Mouse (Mus musculus) heart, adult 18-20 months (tissue): ENCODE results near the gene Dtx3. TPM values are rescaled to one million over a fixed set of nuclear protein-coding genes. Genes with fewer than 3 reads are reported as not detected.
"Not testable (repeated sequence)": the region's sequence is repeated elsewhere in the genome, so short reads cannot be mapped to it uniquely, and the experiment has no call there.

Experiments used
- DNase-seq, 2 experiments: peaks; one replicate each; pipeline ENCODE4 v3.0.0; 2021 to 2022; ENCODE audit warnings: mixed read lengths in 1 of 2
- total RNA-seq, 2 experiments: library from RNA; stranded (reverse); gene quantifications; 2 replicates each; pipeline ENCODE4 v1.2.3; 2021

Dtx3 gene
- total RNA-seq, 2 experiments from 2014 or later = 18.1 to 21.2 TPM

- no peak for DNase-seq
Observed at GRCm38 (mm10) chr10:127204589-127204988, 9.1 kb upstream of the Dtx3 start.

DNA sequence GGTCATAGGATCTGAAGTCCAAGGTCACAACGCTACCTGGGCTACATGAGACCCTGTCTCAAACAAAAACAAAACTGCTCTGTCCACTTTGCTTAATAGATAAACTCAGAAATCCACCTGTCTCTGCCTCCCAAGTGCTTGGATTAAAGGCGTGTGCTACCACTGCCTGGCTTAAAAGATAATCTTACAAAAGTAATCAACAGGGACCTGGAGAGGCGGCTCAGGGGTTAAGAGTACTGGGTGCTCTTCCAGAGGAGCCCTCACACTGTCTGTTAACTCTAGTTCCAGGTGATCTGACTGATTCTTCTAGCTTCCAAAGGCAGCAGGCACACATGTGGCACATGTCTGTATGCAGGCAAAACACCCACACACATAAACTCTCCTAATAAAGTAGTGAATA is 7.6 kb upstream of the Dtx3 start:
- DNase-seq = no peak

- DNase-seq = no peak
Observed at GRCm38 (mm10) chr10:127200279-127200678, 4.8 kb upstream of the Dtx3 start.

GRCm38 (mm10) chr10:127199474-127199873 is 3.9 kb upstream of the Dtx3 start:
- no peak for DNase-seq

GRCm38 (mm10) chr10:127199068-127199467 is 3.5 kb upstream of the Dtx3 start:
- no peak for DNase-seq

- DNase-seq = no peak
Observed at GRCm38 (mm10) chr10:127198492-127198891, 3.0 kb upstream of the Dtx3 start.

DNA sequence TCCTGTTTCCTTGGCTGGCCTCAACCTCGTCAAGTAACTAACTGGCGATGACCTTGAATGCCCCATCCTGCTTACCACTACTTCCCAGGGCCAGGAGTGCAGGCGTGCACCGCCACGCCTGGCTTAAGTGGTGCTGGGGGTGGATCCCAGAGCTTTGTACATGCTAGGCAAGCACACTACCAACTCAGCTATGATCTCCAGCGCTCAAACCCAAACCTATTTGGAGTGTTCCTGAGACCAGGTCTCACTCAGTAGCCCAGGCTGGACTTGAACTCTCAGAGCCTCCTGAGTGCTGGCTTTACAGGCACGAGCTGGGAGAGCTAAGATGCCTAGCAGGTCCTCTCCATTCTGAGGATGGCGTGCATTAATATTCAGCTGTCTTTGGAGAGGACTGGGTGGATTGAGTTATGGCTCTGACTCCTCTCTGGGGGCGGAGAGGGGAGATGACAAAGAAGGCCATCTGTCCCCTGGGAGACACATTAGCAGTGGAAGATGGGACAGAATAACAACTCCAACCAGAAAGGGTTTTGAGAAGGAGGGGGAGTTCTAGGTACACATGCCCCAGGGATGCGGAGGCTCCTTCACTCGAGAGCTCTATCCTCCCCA is 2.1 kb upstream of the Dtx3 start:
- no peak for DNase-seq

DNA sequence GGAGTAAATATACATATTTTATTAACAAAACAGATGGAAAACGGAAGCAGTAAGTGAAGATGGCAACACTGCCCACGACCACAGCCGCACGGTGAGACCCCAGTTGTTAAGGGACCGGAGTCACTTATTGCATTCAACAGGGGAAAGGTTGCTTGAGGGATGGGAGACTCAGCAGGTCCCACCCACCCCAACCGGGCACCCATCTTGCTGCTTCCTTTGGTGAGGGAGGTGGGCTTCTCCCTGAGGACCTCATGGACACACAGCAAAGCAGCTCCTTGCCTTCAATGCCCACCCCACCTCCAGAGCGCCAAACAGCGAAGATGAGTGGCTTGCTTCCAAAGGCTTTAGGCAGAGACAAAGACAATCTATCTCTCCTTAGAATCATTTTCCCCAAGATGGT is 1.6 kb upstream of the Dtx3 start:
- DNase-seq = no peak

DNA sequence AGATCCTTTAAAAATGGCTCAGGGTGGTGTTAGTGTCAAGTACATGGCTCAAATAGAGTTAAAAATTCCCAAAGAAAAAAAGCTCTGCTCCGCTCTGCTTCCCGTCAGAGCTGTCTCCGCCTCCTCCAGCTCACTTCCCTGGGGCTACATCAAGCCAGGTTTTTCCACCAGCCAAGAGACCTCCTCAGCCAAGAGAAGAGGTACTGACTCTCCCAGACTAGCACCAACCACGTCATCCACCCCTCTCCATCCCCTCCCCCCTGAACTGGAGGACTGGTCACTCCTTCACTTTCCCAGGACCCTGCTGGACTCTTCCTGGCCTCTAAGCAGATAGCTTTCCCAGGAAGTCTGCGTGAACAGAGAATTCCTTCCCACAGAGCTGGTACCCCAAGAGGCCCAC is 864 bp upstream of the Dtx3 start:
- peak; percentile 76 to 89 for DNase-seq

GRCm38 (mm10) chr10:127194428-127195327 is 850 bp downstream of the Dtx3 start:
- DNase-seq = peak; percentile 78 to 84

DNA sequence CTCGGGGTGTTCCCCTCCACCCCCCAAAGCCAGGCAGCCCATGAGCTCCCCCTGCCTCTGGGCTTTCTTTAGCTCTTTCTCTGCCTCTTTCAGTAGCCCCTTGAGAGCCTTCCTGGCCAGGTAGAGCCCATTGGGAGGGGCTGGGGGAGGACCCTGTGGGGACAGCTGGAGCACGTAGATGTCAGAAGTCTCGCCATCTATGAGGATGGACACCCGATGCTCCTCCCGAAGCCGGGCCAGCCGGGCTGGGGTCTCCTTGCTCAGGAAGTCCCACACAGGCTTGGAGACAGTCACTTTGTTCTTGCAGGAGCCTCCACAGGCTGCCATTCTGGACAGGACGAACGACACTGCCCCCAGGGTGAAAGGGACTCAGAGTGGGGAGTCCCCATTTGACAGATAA is 2.5 kb downstream of the Dtx3 start:
- no peak for DNase-seq

DNA sequence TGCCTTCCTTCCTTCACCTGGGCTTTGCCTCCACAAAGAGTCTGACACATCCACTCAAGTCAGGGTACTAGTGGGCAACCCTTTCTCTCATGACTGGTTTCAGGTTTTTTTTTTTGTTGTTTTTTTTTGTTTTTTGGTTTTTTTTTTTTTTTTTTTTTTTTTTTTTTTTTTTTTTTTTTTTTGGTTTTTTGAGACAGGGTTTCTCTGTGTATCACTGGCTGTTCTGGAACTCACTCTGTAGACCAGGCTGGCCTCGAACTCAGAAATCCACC is 3.5 kb downstream of the Dtx3 start:
- DNase-seq = not testable (repeated sequence)

DNA sequence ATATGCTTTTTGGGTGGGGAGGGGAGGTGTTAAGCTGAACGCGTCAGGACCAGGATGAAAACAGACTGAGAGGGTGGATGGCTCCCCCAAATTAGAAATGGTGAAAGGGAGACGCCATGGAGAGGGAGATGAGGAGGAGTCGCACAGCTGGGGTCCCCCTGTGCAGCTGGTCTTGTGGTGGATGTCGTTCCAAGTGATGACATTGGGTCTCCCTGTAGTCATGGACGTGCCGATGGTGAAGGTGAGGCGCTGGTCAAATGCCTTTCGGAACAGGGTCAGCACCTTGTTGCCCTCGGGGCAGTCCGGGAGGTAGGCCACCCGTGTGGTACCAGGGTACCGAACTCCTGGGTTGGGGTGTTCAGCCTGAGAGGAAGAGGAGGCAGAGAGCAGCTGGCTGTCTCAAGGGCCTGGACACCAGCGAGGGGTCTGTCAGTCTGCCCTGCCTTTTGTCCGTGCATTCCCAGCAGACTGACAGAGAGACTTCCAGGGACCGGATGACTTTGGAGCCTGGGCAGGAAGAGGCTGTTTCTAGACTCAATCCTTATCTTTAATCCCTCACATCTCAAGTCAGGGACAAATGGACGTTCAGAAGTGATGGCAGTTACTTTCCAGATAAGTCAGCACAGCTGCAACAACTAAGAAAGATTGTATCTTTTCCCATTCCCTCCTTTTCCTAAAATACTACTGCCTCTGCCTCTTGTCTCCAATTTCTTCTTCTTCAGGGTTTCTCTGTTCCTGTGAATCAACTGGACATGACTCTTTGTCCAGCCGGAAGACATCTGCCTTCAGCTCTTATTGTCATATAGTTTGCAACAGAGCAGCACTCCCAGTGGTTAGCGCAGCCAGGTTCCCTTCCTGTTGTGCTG is 4.1 kb downstream of the Dtx3 start:
- no peak for DNase-seq

DNA sequence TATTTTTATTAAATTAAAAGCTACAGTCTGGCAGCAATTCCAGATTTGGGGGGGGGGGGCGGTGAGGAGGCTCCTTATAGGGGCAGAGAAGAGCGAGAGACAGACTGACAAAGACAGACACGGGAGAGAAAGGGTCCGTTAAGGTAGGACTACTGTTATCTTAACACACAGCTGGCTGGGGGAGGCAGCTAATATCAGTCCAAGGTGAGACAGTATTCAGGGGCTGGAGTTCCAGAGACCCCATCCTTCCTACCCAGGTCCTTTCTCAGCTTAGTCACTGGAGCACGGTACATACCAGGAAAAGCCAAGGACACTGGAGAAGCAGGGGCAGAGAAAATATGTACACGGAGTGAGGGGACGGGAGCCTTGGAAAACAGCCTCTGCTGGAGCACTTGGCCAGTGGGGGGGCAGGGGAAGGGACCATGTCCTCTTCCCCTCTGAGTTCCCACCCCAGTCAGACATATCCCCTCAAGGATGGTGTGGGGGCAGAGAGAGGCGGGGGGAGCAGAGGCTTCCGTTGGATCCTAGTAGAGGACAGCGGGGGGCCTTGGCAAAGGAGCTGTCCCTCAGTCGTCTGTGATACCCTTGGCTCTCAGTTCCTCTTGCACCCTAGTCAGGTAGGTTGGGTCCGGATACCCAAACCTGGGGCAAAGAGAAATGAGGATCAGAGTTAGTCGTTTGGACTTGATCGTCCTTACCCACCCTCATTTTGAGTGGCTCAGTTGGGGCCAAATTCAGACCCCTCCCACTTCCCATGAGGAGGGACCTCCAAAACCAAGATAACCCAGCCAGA is 4.9 kb downstream of the Dtx3 start:
- DNase-seq = no peak

- peak; percentile 76 to 81 for DNase-seq
Observed at GRCm38 (mm10) chr10:127189651-127190381, 5.7 kb downstream of the Dtx3 start, which contains the start of gene Arhgef25. TSS of gene Arhgef25 (minus strand) at chr10:127190083.

GRCm38 (mm10) chr10:127189116-127189650 is 6.3 kb downstream of the Dtx3 start:
- DNase-seq = peak; percentile 58 to 73

DNA sequence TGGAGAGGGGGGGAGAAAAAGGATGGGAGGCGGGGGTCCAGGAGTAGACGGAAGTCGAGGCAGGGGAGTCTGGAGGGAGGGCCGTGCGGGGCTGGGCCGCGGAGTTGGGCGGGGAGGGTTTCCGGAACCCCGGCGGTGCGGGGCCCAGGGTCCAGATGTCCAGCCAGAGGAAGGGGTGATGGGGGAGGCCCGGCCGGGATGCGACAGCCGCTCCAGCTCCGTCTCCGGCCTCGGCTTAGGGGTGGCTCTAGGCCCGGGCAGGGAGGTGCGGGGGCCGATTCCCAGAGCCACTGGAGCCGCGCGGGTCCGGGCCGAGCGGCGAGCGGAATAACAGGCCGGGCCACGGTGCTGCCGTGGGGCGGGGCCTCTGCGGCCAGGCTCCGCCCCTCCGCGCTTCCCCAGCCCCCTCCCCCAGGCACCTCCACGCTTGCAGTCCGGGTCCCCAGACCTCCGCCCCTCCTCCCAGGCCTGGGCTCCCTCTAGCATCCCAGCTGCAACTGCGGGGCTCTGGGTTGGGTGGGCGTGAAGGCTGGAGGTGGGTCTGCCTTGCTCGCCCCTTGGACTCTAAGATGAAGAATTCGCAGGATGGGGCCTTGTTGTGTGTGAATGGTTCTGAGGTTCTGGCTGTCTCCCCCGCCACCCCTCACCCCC is 6.9 kb downstream of the Dtx3 start:
- DNase-seq = peak; percentile 69 to 73

GRCm38 (mm10) chr10:127188079-127188453 is 7.5 kb downstream of the Dtx3 start:
- DNase-seq = no peak

GRCm38 (mm10) chr10:127187371-127188078 is 8.0 kb downstream of the Dtx3 start:
- no peak for DNase-seq

DNA sequence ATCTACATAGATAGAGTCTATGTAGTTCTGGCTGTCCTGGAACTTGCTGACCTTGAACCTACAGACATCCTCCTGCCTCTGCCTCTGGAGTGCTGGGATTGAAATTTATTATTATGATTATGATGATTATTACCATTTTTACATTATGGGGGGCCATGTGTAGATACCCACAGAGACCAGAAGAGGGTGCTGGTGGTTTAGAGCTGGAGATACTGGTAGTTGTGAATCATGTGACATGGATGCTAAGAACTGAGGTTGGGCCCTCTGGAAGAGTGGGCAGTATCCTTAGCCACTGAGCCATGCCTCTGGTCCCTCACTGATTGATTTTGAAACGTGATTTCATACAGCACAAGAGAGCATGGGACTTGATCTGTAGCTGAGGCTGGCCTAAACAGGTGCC is 9.1 kb downstream of the Dtx3 start:
- no peak for DNase-seq
